Mouse (Mus musculus) cerebral cortex, adult 2 months (tissue): Measurements from ENCODE around the gene Actr10.

Experiments
- WGBS: fragments of 180-500 bp; shearing (Covaris S2); methylation state at CpG from one replicate; pipeline ENCODE4 v1.1.7; 2018; 5-methylcytosine and 5-hydroxymethylcytosine counted together

Actr10 gene

DNA sequence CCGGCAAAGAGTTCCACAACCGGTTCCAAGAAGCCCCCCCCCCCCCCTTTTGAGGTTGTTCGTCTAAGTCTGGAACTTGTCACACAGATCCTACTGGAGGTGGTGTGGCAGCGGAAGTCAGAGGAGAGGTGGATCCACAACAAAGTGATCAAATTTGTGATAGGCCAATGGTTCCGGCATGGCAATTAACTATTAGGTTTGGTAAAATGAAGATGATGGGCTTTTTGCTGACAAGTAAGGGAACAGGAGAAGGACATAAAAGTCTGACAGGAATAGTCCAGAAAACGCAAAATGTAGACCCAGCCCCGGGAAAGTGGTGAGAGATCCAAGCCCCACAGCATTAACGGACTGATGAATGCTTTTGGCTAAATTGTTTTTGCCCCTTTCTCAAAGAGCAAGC, 29.9 kb downstream of the Actr10 start:
- 24% methylated on average over 8 of the region's 8 CpGs for whole genome bisulfite sequencing

DNA sequence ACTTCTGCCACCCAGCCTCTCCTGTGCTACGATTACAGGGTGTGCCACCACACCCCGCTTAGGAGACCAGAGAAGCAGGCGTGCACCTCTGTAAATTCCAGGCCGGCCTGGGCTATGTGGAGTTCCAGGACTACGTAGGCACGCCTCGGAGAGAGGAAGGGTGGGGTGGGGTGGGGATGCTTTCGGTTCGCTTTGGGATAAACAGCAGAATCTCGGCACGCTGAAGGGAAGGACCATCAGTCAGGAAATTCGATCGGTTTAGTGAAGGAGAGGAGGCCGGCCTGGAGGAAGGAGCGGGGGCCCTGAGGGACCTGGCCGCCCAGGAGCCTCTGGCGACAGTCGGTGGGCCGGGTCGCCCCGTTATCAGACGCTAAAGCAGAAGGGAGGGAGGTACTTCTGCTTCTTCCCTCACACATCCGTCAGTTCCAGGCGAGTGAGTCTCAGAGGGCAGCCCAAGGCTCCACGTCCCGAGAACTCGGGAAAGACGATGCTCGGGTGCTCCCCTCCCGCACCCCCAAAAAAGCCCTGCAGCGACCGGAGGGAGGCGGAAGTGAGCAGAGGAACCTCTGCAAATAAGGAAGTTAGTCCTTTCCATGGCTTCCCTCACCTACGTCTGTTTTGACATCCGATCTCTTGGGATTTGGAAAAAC, 30.6 kb downstream of the Actr10 start:
- WGBS, result under 1% methylated on average over 35 of the region's 35 CpGs

DNA sequence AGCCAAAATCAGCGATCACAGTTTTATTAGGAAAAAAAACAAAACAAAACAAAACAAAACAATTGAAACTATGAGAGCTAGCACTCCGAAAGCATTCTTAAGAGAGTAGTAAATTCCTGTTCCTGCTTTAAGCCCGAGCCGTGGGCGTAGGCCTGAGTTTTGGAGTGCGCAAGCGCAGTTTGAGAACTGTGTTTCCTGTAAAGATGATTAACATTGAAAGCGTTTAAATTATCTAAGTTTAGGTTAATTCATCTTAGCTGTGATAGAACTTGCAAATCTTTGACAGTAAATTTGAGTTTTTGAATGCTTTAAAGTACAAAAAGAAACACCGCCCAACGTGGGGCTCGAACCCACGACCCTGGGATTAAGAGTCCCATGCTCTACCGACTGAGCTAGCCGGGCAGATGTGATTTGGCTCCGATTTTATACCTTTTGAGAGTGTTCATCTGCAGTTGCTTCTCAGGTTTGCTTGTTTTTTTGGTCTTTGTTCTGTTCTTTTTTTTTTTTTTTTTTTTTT, 31.2 kb downstream of the Actr10 start:
- WGBS, result under 1% methylated on average over 15 of the region's 15 CpGs

DNA sequence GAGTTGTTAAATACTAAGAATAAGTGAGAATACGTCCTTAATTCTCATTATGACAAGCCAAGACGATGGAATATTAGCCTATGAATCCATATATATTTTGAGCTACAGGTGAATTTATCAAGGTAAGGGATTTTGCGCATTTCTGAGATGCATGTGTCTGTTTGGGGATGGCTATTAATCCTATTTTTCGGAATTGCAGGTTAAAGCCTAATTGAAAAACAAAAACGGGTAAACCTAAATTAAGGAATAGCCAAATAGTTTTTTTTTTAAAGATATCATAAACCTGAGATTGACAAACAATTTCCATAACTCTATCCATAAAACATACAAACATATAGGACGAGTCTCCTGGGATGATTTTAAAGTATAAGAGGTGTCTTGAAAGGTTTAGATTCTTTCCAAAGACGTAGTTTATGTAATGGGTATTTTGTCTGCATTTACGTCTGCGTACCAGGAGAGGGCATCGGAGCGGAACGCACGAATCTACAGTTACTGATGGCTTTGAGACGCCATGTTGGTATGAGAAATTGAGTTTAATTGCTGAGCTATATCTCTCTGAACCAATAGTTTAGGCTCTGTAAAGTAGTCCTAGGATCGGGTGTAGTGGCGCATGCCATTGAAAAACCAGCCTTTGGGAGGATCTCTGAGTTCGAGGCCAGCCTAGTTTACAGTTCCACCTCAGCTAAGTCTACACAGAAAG, 32.0 kb downstream of the Actr10 start:
- WGBS, result 2% methylated on average over 17 of the region's 17 CpGs

DNA sequence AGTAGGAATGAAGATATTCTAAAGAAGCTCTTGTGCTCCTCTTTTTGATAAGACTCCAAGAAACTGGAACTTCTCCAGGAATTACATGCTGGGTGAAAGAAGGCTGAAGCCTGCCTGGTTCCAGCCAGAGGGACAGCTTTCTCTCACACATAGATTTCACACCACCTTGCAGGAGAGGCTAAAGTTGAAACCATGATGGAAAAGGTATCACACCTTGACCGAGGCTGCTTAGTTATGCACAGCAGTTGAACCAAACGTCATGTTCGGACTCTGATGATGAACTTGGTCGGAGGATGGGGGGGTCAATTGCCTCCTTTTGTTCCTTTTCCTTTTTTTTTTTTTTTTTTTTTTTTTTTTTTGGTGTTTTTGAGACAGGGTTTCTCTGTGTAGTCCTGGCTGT, 36.2 kb downstream of the Actr10 start:
- WGBS, result 76% methylated on average over 4 of the region's 4 CpGs

DNA sequence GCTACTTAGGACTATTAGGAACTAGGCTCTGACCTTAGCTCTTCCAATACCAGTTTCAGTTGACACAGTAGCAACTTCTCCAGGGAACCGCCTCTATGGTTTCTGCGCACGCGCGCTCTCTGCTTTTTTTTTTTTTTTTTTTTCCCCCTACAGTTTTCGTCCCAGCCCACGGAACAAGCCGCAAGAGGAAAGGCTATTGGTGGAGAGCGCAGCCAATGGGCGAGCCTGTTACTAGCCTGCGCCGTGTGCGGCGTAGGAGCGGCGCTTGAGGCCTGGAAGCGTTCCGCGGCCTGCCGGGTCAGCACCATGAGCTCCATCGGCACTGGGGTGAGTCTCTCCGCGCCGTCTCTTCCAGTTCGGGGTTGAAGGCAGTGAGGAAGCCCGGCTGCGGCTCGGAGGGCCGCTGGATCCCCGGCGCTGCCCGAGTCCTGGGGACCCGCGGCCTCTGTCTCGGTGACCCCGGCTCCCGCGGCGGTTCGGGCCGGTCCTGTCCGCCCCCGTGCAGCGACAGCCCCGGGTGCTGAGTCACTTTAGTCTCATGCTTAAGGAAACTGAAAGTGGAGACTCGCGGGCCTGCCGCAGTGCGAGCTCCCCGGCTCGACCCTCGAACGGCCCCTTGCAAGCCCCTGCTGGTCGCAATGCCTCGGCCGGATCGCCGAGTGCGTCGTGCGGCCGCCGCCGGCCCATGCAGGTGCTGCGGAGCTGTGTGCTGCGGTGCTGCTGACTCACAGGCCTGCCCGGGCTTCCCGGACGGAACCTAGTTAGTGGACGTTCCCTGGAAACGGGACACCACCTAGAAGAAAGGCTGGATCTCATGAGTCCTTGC, 37.0 kb downstream of the Actr10 start, which contains the start of gene Psma3:
TSS of gene Psma3 (plus strand) at position 181 of the 826 bp plus-strand sequence.
- under 1% methylated on average over 71 of the region's 71 CpGs for WGBS

DNA sequence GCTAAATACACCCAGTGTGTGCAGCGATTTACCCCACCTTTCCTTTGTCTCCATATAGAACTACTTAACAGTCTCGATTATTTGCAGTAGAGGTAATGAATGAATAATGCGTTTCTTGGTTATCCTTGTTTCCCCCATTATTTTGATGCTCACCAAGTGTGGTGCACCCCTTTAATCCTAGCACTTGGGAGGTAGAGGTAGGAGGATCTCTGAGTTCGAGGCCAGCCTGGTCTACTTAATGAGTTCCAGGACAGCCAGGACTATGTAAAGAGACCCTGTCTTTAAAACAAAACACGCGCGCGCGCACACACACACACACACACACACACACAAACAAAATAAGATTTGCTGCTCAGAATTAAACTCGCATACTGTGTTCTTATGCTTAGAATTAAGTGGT, 37.7 kb downstream of the Actr10 start:
- WGBS, result 17% methylated on average over 10 of the region's 10 CpGs

DNA sequence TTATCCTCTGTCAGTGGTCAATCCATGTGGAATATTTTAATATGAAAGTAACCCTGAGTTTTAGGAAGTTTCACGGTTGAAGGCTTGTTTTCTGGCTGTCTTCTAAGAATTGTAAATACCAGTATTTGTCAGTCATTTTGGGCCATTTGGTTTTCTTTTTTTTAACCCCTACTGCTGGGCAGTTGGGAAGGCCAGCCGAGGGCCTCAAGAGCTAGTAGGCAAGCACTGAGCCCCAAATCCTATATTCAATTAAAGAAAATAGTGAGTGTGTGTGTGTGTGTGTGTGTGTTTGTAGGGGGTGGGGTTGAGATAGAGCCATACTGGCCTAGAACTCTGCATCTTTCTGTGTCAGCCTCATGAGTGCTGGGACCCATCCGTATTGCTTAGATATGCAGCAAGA, 38.2 kb downstream of the Actr10 start:
- WGBS, result 42% methylated on average over 3 of the region's 3 CpGs

DNA sequence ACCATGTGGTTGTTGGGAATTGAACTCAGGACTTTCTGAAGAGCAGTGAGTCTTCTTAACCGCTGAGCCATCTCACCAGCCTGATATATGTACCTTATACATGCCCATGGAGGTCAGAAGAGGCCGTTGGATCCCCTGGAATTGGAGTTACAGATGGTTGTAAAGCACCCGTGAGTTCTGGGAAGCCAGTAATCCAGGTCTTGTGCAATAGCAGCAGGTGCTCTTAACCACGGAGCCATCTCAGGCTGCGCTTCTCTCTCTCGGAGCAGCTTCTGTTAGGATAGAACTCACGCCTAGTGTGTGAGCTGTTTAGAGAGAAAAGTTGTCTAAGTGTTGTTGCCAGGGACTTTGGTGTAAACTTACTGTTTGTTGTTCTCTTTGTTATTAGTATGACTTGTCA, 40.7 kb downstream of the Actr10 start:
- WGBS, result 82% methylated on average over 7 of the region's 7 CpGs

DNA sequence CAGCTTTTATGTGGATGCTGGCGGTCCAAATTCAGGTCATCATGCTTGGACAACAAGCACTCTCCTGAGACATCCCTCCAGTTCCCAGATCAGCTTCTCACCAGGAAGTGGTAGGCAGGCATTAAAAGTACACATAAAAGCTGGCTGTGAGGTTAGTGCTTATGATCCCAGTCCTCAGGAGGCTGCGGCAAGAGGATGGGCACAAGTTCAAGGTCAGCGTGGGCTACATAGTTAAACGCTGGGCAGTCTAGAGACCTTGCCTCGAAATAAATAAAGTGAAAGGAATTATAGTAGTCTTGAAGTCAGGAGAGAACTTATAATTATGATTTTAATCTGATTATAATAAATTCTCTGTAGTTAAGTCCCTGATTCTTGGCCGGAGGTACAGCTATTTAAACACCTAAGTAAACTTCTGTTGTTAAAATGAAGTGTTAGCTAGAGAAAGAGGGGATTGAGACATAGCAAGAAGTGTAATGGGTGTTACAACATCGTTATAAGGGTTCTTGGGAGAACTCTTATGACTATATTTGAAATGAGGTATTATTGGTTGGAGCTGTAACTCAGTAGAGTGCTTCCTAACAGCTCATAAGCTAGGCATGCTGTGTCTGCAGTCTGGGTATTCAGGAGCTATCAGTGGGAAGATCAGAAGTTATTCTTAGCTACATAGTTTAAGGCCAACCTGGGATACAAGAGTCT, 47.3 kb downstream of the Actr10 start:
- 86% methylated on average over 7 of the region's 7 CpGs for whole genome bisulfite sequencing

DNA sequence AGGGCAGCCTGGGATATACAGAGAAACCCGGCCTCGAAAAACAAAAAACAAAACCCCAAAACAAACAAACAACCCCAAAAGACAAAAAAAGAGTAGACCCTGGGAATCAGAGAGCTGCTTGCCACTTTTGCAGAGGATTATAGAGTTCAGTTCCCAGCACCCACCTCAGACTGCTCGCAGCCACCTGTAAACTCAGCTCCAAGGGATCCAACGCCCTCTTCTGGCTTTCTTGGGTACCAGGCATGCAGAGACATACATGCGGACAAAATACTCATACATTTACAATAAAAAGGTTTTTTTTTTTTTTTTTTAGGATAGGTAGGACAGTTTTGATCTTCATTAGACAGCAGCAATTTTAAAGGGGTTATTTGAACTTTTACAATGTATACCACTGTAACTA, 59.6 kb downstream of the Actr10 start:
- WGBS, result 87% methylated on average over 5 of the region's 5 CpGs

DNA sequence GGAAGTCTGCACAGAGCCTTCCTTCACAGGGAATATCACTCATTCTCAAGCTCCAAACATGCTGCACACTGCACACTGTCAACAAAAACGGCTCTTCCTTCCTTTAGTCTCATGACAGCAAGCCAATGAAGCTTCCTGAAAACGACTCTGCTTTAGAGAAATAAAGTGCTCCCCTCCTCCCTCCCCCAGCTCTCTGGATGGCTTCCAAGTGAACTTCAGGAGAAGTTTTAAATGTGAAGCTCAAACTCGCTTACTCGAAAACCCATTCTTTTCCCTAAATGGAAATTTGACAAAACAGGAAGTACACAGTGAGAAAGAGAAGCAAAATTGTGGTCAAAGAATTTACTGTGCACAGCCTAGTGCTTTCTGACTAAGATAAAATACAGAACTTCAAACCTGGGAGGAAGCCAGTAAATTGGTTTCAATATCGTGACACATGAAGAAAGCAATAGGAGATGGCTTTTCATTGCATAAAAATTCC, 61.8 kb downstream of the Actr10 start:
- WGBS, result 10% methylated on average over 5 of the region's 5 CpGs

DNA sequence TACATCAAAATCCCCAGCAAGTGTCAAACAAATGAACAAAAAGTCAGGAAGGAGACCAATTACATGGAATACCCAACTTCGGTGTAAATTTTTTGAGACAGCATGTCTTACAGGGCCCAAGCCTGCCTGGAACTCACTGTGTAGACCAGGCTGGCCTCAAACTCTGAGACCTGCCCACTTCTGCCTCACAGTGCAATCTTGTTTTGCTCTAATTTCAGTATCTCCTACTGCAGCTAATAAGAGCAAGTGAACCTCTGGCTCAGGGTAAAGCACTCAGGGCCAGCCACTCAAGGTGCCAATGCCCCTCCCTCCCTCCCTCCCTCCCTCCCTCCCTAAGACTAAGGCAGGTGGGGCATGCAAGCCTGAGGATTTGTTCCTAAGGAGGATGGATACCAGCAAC, 62.7 kb downstream of the Actr10 start:
- 62% methylated on average over 1 of the region's 1 CpGs for WGBS

DNA sequence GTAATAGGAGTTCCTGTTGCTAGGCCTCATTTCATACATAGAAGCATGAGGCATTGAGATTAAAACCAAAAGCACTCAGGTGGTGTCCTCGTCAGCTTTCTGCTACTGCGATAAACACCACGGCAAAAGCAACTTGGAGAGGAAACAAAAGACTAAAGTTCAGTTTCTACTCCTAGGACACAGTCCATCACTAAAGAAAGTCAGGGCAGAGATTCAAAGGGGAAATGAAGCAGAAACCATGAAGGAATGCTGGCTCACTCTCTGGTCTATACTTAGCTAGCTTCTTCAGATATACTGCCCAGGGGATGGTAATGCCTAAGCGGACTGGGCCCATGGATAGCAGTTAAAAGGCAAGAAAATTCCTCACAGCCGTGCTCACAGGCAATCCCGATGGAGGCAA, 63.8 kb downstream of the Actr10 start:
- 72% methylated on average over 6 of the region's 6 CpGs for WGBS

DNA sequence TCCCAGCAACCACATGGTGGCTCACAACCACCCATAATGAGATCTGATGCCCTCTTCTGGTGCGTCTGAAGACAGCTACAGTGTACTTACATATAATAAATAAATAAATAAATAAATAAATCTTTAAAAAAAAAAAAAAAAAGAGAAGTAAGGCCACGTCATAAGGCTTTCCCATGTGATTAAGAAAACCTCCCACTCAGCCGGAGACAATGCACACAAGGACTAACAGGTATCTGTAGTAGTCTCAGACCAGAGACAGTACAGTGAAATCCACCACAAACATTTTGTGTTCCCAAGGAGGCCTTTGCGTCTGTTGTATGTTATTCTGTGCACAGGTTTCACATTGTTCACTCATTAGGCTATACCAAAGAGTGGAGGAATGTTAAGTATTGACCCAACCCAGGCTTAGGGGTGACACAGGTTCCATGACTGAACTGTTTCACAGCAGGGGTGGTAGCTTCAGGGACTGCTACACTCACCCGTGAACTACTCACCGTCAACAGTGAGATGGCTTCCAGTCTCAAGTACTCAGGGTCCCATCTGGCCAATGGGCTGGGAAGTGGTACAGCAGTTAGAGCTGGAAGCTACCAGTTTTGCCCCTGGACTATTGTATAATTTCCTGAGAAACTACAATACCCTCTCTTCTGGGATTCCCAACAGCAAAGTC, 66.2 kb downstream of the Actr10 start:
- WGBS, result 81% methylated on average over 6 of the region's 6 CpGs

DNA sequence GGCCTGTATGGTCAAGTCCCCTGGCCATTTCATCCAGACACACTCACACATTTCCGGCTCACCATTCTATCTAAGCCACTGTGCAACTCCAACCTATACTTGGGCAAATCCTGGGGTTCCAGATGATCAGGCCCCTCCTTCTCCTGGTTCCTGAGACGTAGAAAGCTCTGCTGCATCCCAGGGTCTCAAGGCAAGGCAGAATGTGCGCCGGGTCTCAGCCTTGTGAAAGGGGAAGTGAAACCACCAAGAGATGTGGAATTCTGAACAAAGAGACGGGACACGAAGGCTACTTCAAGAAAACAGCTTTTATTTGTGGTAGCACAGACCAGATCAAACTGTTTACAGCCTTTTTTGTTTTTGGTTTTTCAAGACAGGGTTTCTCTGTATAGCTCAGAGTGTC, 68.5 kb downstream of the Actr10 start:
- 91% methylated on average over 6 of the region's 6 CpGs for WGBS

DNA sequence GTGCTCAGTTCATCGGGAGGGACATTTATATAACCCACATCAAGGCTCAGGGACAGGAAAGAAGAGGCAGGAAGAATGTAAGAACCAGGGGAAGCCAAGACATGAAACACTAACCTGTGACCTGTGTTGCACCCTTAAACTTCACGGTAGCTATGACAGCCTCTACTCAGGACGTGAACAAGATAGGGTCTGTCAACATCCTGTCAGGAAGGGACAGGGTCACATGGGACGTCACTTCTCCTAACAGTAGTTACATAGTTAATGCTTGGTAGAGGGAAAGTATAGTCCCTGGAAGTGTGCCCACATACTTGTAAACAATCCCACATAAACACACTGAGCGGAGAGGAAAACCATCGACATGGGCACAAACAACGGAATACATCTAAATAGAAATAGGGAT, 69.2 kb downstream of the Actr10 start:
- 71% methylated on average over 7 of the region's 7 CpGs for WGBS

DNA sequence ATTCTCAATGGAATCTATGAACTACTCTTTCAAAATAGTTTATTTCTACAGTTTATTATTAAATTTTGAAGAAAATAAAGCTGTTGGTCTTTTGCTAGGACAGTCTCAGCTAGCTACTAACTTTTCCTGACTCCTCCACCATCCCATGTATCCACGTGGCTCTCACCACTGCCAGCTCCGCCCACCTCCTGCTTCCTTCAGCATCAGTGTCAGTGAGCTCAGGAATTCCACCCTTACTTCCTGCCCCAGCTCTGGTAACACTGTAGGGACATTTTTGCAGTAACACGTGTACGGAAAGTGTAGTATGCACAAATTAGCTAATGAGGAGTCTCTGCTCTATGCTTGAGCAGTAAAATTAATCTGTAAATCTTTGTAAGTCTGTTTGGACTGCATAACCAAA, 72.1 kb downstream of the Actr10 start:
- WGBS, result 41% methylated on average over 4 of the region's 4 CpGs
